Mouse (Mus musculus): ENCODE data around the gene Tarsl2.

Tarsl2 gene

DNA sequence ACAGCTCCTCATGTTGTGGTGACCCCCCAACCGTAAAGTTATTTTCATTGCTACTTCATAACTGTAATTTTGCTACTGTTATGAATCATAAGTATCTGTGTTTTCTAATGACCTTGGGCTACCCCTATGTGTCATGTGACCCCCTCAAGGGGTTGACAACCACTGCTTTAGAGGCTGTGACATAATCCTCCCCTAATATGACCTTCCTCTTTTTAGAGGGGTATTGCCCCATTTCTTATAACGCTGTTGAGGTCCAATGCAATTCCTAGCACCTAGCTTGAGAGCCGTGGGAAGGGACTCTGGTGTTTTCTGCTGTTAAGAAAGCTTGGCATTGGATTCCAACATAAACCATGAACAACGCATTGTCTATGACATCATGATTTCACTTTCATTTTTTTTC is 6.0 kb downstream of the Tarsl2 start:
- DNase-seq (ENCODE audit: low read depth, low spot score), result no peak

DNA sequence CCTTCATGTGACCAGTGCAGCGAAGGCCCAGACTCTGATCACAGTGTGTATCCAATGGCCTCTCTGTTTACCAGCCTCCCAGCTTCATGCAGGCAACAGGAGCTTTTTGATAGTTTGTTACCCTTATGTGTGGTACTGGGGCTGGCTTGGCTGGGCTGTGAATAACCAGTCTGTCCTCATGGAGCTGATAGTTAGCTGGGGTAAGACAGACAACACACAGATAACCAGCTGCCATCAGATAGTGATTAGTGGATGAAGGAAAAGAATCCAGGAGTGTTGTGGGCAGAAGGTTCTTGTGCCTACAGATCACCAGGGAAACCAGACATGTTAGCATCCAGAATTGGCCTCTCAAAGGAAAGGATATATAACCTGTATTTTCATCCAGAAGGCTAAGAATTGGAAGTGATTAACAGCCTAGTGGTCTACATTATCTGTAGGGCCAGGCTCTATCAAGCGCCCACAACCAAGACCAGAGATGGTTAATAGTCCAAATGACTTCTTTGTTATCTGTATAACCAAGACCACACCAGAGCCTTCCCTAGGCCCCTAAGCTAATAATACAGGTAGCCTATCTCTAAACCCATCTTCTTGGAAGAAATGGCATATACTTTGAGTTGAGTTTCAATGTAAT is 12.9 kb downstream of the Tarsl2 start:
- no peak for DNase-seq (ENCODE audit: low read depth, low spot score)

DNA sequence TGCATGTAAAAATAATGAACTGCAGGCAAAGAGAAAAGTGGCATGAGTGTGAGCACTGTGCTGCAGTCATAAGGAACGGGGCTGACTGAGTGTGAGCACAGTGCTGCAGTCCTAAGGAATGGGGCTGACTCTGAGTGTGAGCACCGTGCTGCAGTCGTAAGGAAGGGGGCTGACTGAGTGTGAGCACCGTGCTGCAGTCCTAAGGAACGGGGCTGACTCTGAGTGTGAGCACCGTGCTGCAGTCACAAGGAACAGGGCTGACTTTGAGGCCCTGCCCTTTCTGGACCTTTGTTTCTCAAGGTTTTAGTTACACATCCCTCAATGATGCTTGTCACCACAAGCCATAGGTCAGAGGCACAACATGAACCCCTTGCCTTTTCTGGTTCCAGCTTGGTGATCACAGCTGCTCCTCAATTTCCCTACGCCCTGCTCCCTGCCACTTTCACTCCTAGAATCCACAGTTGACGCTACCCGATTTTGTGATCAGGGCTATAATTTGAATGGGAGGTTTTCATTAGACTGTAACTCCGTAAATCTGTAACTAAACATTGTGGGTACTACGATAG is 18.6 kb downstream of the Tarsl2 start:
- no peak for DNase-seq (ENCODE audit: low read depth, low spot score)

- DNase-seq (ENCODE audit: low read depth, low spot score), result no peak
These were observed 19.2 kb downstream of the Tarsl2 start for GRCm38 (mm10) chr7:65663886-65664285.

DNA sequence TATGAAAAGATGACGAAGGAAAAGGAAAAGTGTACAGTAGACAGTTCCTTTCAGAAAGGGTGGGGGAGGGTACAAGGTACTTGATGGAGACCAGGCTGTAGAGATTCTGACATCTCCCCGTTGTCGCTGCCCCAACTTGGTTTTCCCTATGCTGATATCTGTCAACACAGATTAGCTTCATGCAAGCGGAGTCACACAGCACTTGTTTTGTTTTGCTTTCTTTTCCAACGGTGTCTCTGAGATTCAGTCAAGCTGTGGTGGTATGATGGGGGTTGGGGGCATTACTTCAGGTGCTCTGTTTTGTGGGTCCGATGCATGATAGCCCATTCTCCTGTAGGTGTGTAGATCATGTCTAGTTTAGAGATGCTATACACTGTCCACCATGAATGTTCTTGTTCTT is 22.8 kb downstream of the Tarsl2 start:
- no peak for DNase-seq (ENCODE audit: low read depth, low spot score)

DNA sequence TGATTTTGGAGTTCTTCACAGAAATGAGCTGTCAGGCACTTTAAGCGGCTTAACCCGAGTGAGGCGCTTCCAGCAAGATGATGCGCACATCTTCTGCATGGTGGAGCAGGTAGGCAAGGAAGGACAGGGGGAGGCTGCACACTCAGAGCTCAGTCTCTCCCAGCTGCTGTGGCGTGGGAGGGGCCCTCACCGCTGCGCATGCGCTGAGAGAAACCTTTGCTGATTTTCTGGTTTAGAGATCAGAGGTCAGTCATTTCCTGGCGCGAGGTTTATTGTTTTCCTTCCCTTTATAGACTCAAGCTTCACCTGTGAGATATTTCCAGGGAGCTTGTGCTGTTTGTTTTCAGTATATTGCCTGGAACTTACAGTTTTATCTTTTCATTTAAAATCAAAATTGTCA is 33.4 kb downstream of the Tarsl2 start:
- DNase-seq (ENCODE audit: low read depth, low spot score), result peak; percentile 81

DNA sequence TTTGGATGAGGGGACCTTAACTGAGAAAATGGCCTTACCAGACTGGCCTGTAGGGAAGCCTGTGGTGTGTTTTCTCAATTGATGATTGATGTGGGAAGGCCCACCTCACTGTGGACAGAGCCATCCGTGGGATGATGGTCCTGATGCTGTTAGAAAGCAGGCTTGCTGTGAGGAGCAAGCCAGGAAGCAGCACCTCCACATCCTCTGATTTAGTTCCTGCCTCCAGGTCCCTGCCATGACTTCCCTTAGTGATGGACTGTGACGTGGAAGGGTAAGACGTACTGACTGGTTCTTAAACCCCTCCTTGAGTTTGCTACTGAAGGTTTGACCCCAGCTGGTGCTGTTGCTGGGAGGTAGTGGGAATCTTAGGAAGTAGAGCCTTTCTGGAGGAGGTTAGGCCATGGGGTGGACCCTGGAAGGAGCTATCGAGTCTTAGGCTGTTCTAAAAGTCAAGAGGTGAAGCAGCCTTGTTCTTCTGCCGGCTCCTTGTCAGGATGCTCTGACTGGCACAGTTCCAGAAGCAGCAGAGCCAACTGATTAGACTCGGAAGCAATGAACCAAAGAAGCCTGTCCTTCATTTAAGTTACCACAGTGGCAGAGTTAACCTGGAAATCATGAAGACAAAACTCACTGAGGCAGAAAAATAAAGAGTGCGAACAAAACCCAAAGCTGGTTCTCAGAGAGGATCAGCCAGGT is 34.4 kb downstream of the Tarsl2 start:
- DNase-seq (ENCODE audit: low read depth, low spot score), result no peak

DNA sequence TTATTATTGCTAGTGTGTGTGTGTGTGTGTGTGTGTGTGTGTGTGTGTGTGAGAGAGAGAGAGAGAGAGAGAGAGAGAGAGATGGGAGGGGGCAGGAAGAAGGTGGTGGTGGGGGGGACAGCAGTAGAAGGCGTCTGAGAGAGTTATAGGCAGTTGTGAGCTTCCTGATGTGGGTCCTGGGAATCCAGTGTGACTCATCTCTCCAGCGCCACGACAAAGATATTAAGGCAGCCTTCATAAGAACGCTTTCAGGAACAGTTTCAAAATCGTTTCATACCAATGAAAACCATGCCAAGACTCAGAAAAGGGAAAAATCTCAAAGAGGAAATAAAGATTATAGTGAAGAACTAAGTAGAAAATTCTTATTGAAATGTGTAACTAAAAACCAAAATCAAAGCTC is 36.5 kb downstream of the Tarsl2 start:
- DNase-seq (ENCODE audit: low read depth, low spot score), result no peak

DNA sequence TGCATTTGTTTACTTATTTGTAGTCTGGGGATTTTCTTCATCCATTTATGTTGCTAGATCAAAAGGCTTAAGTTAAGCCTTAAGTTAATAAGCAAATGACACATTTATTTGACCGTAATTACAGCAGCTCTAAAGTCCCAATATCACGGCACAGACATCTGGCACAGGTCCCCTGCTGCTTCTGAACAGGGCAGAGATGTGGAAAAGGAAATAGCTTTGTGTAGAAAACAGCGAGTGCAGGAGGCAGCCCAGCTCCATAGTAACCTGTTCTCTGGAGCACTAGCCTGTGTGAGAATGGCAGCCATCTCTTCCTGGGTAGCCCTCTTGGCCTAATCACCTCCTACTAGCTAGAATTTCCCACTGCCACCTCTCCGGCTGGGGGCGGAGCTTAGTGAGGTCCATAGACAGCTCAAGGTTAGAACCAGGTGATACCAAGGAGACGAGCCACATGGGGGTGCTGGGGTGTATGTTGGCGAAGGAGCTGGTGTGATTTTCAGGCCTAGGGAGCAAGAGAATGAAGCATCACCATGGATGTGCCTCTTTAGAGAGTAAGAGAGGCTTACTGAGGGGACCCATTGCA is 39.6 kb downstream of the Tarsl2 start:
- peak; percentile 20 for DNase-seq (ENCODE audit: low read depth, low spot score)

- DNase-seq (ENCODE audit: low read depth, low spot score), result no peak
These were observed 42.0 kb downstream of the Tarsl2 start for GRCm38 (mm10) chr7:65686664-65687063.

DNA sequence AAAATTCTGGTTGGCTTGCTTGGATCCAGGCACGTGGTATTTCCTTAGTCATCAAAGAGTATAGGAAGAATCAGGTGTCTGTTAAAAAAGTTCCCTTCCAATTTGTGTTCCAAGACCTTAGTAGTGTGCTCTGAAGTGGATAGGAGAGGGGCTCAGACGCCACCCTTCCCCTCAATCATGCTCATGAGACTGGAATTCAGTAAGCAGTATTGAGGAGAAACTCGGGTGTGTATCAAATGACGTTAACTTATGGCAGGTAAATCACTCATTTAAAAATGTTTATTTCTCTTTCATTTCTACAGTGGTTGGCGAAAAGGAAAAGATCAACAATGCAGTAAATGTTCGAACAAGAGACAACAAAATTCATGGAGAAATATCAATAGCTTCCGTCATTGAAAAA is 46.2 kb downstream of the Tarsl2 start, which contains the start of gene Tm2d3:
Gene Tm2d3 (plus strand): TSS at position 301 of the 400 bp plus-strand sequence.
- DNase-seq (ENCODE audit: low read depth, low spot score), result no peak

- DNase-seq (ENCODE audit: low read depth, low spot score), result no peak
These were observed 47.4 kb downstream of the Tarsl2 start for GRCm38 (mm10) chr7:65691929-65692605.

- DNase-seq (ENCODE audit: low read depth, low spot score), result no peak
These were observed 48.2 kb downstream of the Tarsl2 start for GRCm38 (mm10) chr7:65692883-65693282.

DNA sequence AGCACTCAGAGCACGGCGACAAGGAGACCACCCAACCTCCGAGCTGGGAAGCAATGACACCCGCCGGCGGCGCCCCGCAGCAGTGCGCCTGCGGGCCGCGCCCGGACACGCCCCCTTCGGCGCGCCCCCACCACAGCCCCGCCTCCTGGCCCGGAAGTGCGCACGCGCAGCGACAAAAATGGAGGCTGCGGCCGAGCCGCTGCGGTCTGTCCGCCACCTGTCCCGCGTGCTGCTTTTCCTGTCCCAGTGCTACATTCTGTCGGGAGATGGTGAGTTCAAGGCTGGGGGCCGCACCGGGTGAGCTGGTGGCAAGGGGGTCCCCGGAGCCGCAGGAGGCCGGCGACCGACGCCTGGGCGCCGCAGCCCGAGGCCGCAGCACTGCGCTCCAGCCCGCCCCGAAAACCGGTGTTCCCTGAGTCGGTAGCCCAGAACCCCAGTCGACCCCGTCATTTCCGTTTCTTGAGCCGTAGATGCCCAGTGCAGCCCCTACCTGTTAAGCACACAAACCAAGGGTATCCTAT is 48.7 kb downstream of the Tarsl2 start:
- peak; percentile 90 for DNase-seq (ENCODE audit: low read depth, low spot score)

- DNase-seq (ENCODE audit: low read depth, low spot score), result peak; percentile 71
These were observed 51.8 kb downstream of the Tarsl2 start for GRCm38 (mm10) chr7:65696450-65696849.

GRCm38 (mm10) chr7:65702076-65702475 is 57.4 kb downstream of the Tarsl2 start:
- DNase-seq (ENCODE audit: low read depth, low spot score), result no peak

DNA sequence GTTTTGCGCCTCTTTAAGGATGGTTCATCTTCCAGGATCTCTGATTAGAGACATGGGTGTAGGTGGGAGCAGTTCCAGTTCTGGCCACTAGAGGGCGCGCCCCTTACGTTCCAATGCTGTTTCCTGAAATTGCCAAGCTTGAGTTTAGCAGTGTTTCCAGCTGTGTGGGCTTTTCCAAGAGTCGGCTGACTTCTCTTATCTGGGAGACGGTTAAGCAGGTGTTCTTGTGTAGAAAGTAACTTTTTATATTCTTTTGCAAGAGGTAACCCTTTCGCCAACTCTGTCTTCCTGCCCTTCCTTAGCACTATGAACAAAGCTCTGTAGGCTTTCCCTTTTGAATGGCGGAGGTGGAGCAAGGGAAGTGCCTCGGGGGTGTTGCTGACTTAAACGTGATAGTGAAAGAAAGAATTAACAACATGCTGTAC is 60.1 kb downstream of the Tarsl2 start:
- peak; percentile 77 for DNase-seq (ENCODE audit: low read depth, low spot score)

GRCm38 (mm10) chr7:65708506-65708905 is 63.8 kb downstream of the Tarsl2 start:
- peak; percentile 61 for DNase-seq (ENCODE audit: low read depth, low spot score)

- peak; percentile 88 for DNase-seq (ENCODE audit: low read depth, low spot score)
These were observed 65.6 kb downstream of the Tarsl2 start for GRCm38 (mm10) chr7:65710301-65710700.

- DNase-seq (ENCODE audit: low read depth, low spot score), result no peak
These were observed 69.1 kb downstream of the Tarsl2 start for GRCm38 (mm10) chr7:65713782-65714181.

DNA sequence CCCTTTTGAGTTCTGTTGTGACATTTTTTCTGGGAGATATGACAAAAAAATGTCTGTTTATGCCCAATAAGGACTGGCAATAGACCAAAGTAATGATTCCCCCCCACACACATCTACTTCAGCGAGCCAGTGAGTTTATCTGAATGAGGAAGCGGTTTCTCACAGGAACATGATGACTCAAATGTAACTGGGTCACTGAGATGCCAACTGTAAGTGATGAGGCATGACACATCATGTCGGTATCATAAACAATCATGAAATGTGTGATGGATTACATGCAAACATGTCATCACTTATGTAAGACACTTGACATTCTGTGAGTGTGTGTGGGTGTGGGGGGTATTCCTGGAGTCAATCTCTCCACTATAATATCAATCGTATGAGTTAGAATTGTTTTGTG is 69.6 kb downstream of the Tarsl2 start:
- DNase-seq (ENCODE audit: low read depth, low spot score), result no peak

DNA sequence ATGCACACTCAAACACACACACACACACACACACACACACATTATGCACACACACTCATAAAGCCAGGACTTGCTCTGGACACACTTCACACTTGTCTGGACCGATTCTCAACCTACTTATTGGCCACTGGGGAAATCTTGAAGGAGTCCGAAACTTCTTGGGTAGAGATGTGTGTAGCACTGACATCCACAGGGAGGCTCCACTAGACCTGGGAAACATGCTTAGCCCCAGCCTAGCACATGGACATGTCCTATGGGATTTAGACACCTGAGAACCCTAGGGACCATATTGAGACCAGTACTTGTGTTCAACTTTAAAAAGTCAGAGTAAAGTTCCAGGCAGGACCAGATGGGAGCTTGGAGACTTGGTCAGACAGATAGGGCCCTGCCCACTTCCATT is 89.3 kb downstream of the Tarsl2 start:
- peak; percentile 34 for DNase-seq (ENCODE audit: low read depth, low spot score)

All from ZHBTc4 (cell line).